Mouse (Mus musculus): ENCODE measurements around the gene Cmtr2. TPM values are rescaled to one million over a fixed set of nuclear protein-coding genes. Genes with fewer than 3 reads are reported as not detected.

The Cmtr2 gene
- polyA plus RNA-seq, 1 experiment from 2014 or later, result 8.5 TPM

DNA sequence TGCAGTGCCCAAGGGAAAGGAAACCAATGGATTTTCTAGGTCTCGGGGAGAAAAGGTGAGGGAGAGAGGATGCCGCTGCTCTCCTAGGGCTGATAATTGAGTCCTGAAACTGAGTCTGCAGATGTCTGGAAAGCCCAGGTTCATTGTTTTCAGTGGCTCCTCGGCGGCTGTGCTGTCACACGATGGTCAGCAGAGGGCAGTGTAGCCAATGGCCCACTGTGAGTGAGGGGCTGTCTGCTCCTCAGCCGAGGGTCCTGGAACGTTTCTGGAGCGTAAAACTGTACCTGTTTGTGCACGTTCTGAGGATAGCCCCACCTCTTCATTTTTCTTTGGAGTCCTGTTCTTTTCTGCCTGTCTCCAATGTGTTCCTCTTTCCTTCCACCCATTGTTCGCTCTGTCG lies 13.7 kb upstream of the Cmtr2 start:
- Histone ChIP-seq H3K36me3 (no peaks in the 10 kb centered on the region), H3K4me1 (no peaks in the 10 kb centered on the region), H3K9me3 (no peaks in the 10 kb centered on the region), H3K27ac (no peak overlapping the region), H3K9ac (no peak overlapping the region), H3K27me3 (no peaks in the 10 kb centered on the region), H3K4me3 (no peak overlapping the region), H3K4me2 (no peak overlapping the region)
- 25% methylated on average over 11 of the region's 11 CpGs for WGBS
- ATAC-seq (ENCODE audit: insufficient number of reproducible peaks, low FRiP score, low TSS enrichment, low read depth), result no peak

DNA sequence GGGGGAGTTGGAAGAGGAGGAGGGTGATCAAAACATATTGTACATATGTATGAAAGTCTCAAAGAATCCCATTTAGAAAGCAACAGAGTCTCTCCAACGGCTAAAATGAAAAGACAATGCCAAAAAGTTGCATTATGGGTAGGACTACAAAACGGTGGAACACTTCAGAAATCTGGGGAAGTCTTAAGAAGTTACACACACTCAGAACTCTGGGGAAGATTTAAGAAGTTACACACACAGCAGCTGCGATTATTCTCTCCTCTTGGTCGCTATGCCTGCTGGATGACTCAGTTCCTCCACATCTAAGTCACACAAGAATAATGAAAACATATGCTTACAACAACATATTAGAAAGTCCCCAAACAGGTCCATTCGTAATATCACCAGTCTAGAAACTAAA lies 788 bp downstream of the Cmtr2 start:
- H3K9ac ChIP-seq, result no peak overlapping the region
- H3K4me3 ChIP-seq, result no peak overlapping the region
- H3K4me2 ChIP-seq, result no peak overlapping the region
- ATAC-seq (ENCODE audit: insufficient number of reproducible peaks, low FRiP score, low TSS enrichment, low read depth), result no peak
- no peak overlapping the region for H3K27ac ChIP-seq
- H3K27me3 ChIP-seq, result no peaks in the 10 kb centered on the region
- H3K9me3 ChIP-seq, result no peaks in the 10 kb centered on the region
- H3K36me3 ChIP-seq, result peaks cover 4% of the 10 kb centered on the region
- peaks cover 13% of the 10 kb centered on the region for H3K4me1 ChIP-seq
- WGBS, result 76% methylated on average over 5 of the region's 5 CpGs

DNA sequence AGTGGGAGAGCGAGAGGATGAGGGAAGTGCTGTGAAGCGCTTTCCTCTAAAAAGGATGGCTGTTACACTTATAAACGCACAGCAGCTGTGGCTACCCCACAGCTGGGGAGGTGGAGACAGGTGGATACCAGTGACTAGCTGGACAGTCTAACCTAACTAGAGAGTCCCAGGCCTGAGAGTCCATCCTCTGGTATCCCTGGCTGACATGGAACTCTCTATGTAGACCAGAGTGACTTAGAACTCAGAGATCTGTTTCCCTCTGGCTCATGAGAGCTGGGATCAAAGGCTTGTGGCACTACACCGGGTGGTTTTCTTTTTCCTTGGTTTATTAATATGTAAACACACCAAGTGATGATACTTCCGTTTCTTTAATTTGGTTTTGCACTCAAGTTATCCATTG lies 1.7 kb downstream of the Cmtr2 start:
- Histone ChIP-seq H3K27me3 (no peaks in the 10 kb centered on the region), H3K9me3 (no peaks in the 10 kb centered on the region), H3K4me1 (peaks cover 13% of the 10 kb centered on the region), H3K4me3 (peak overlapping the region; percentile 65), H3K36me3 (peaks cover 14% of the 10 kb centered on the region), H3K9ac (no peak overlapping the region), H3K27ac (no peak overlapping the region), H3K4me2 (peak overlapping the region; percentile 68)
- ATAC-seq (ENCODE audit: insufficient number of reproducible peaks, low FRiP score, low TSS enrichment, low read depth), result no peak
- WGBS, result 26% methylated on average over 5 of the region's 5 CpGs

DNA sequence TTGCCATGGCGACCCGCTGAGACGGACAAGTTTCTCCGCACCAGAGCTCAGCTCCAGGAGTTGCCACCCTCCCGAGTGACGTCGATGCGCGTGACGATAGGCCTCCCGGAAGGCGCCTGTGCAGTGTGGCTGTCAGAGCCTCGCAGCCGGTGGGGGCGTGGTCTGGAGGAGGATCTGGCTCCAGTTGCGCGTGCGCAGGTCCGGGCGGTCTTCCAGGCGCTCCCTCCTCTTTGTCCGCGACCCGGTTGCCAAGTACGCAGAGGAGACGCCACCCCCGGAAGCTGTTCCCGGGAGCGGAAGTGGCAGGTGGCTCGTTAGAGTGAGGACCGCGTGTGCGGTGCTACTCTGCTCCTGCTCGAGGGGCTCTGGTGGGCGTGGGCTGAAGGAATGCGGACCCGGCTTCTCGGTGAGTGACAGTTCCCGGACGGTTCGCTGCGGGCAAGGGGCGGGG lies 2.2 kb downstream of the Cmtr2 start:
- Histone ChIP-seq H3K36me3 (peaks cover 19% of the 10 kb centered on the region), H3K27me3 (no peaks in the 10 kb centered on the region), H3K4me2 (peak overlapping the region; percentile 68), H3K4me1 (peaks cover 13% of the 10 kb centered on the region), H3K4me3 (peak overlapping the region; percentile 65), H3K9me3 (no peaks in the 10 kb centered on the region), H3K9ac (peak overlapping the region; percentile 31; the same call in 1 of the 2 replicates), H3K27ac (peak overlapping the region; percentile 39; the same call in 1 of the 2 replicates)
- under 1% methylated on average over 43 of the region's 43 CpGs for WGBS
- ATAC-seq (ENCODE audit: insufficient number of reproducible peaks, low FRiP score, low TSS enrichment, low read depth), result peak; percentile 98

DNA sequence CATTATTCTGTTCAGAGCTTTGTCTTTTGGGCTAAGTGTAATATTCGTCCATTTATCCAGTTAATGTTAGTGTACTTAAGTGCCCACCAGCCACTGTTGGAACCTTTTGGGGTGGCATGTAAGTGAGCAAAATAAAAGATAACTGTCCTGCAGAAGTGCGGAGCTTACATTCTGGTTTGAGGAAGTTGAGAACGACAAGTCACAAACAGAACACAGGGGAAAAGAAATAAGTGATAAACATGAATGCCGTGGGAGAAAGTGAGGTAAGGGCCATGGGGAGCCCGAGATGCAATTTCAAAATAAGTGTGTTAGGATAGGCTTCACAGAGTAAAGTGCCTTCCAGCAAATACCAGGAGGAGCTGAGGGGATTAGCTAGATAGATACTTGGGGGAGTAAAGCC lies 3.0 kb downstream of the Cmtr2 start:
- H3K4me1 ChIP-seq, result peaks cover 13% of the 10 kb centered on the region
- peaks cover 24% of the 10 kb centered on the region for H3K36me3 ChIP-seq
- H3K4me3 ChIP-seq, result peak overlapping the region; percentile 65
- no peak overlapping the region for H3K9ac ChIP-seq
- H3K9me3 ChIP-seq, result no peaks in the 10 kb centered on the region
- no peaks in the 10 kb centered on the region for H3K27me3 ChIP-seq
- no peak overlapping the region for H3K27ac ChIP-seq
- WGBS, result 65% methylated on average over 5 of the region's 5 CpGs
- no peak for ATAC-seq (ENCODE audit: insufficient number of reproducible peaks, low FRiP score, low TSS enrichment, low read depth)
- peak overlapping the region; percentile 68 for H3K4me2 ChIP-seq

DNA sequence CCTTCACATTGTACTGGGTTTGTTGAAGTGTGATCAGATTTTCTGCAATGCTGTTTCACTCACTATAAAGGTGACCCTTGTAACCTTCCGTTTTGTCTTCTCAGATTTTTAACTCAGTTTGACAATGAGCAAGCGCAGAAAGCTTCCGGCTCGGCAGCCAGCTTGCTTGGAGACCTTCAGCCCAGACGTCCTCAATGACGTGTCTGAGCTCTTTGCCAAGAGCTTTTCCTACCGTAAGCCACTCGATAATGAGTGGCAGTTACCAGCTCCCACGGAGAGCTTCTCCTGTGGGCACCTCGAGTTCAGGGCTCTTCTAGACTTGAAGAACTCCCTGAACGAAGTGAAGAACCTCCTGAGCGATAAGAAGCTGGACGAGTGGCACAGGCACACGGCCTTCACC lies 5.5 kb downstream of the Cmtr2 start:
- H3K4me1 ChIP-seq, result peaks cover 13% of the 10 kb centered on the region
- H3K27me3 ChIP-seq, result no peaks in the 10 kb centered on the region
- no peaks in the 10 kb centered on the region for H3K9me3 ChIP-seq
- no peak overlapping the region for H3K27ac ChIP-seq
- no peak overlapping the region for H3K9ac ChIP-seq
- ATAC-seq (ENCODE audit: insufficient number of reproducible peaks, low FRiP score, low TSS enrichment, low read depth), result no peak
- no peak overlapping the region for H3K4me2 ChIP-seq
- WGBS, result 92% methylated on average over 14 of the region's 14 CpGs
- H3K36me3 ChIP-seq, result peaks cover 24% of the 10 kb centered on the region
- no peak overlapping the region for H3K4me3 ChIP-seq

DNA sequence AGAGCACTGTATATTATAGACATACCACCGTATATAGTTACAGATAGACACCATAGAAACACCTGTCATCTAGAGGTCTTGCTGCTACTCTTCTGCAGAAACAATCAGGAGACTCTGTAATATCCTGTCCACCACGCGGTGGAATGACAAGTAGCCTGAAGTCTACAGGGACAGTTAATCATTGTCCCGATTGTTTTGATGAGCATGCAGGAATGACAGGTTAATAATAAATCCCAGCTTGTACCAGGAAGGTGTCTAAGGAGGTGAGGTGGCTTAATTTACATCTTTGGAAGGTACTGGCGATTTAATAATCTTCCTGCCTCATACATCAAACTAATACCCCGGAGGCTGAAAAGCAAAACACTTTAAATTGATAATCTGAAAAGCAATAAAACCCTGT lies 15.3 kb downstream of the Cmtr2 start:
- H3K9ac ChIP-seq, result no peak overlapping the region
- H3K4me2 ChIP-seq, result no peak overlapping the region
- no peaks in the 10 kb centered on the region for H3K4me1 ChIP-seq
- H3K4me3 ChIP-seq, result no peak overlapping the region
- 57% methylated on average over 6 of the region's 6 CpGs for WGBS
- no peak overlapping the region for H3K27ac ChIP-seq
- no peaks in the 10 kb centered on the region for H3K36me3 ChIP-seq
- no peaks in the 10 kb centered on the region for H3K27me3 ChIP-seq
- ATAC-seq (ENCODE audit: insufficient number of reproducible peaks, low FRiP score, low TSS enrichment, low read depth), result no peak
- no peaks in the 10 kb centered on the region for H3K9me3 ChIP-seq

DNA sequence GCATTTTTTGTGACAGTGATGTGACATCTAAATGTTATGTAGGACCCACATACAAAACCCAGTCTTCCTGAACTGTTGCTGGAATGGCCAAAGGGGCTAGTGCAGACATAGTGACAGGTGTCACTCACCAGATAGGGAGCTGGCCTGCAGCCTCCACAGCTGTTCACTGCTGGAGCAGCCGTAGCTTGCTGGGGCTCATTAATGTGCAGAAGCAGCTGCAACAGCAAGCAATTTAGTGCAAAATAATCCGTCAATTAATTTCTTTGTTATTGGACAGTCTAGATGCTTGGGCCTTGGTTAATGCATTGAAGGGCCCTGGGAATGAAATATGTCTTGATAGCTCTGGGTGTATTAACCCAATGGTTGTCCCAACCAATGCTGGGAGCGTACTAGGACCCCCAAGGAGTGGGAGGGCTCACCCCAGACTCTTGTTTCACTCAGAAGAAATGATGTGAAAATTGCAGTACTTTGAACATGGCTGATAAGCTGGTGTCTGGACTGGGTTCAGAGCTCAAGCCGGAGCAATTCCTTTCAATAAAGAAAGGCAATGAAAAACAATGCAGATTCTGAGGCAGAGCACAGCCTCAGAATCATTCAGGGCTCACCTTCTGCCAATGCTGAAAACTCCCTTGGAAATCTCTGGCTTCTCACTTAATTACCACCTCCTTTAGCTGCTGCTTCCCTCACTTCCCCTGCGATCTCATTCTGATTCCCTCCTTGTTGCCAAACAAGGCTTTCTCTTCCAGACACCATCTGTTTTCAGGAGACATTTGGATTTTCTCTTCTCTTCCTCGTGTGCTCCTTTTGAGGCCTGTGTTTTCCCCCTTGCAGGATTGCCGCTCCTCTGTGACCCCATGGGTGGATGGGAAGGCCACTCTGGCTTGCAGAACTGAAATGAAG lies 27.1 kb downstream of the Cmtr2 start:
- no peak for ATAC-seq (ENCODE audit: insufficient number of reproducible peaks, low FRiP score, low TSS enrichment, low read depth)
- 44% methylated on average over 7 of the region's 7 CpGs for WGBS

DNA sequence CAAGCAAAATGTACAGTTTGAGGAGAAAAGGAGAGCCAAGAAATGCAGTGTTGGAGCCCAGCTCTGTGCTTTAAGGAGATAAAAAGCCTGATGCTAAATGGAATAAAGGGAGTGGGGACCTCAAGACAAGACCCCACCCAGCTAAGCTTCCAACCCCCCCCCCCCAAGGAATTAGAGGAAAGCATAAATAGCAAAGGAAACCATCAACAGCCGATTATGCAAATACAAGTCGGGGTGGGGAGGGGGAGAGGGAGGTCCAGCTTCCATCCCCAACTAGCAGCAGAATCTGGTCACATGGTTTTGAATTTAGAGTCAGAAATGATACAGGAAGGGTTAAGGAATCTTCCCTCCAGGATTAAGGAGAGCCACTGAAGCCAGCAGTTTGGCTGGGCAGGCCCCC lies 29.1 kb downstream of the Cmtr2 start:
- 57% methylated on average over 2 of the region's 2 CpGs for WGBS
- H3K4me3 ChIP-seq, result no peak overlapping the region
- no peak overlapping the region for H3K4me2 ChIP-seq
- H3K27ac ChIP-seq, result no peak overlapping the region
- H3K9ac ChIP-seq, result no peak overlapping the region
- no peaks in the 10 kb centered on the region for H3K4me1 ChIP-seq
- no peaks in the 10 kb centered on the region for H3K27me3 ChIP-seq
- H3K9me3 ChIP-seq, result no peaks in the 10 kb centered on the region
- no peaks in the 10 kb centered on the region for H3K36me3 ChIP-seq
- ATAC-seq (ENCODE audit: insufficient number of reproducible peaks, low FRiP score, low TSS enrichment, low read depth), result no peak

More for the DNA sequence above, 27.1 kb downstream of the Cmtr2 start:
- Histone ChIP-seq H3K9me3 (no peaks in the 10 kb centered on the region), H3K27me3 (no peaks in the 10 kb centered on the region), H3K4me3 (no peak overlapping the region), H3K4me2 (no peak overlapping the region), H3K27ac (no peak overlapping the region), H3K9ac (no peak overlapping the region), H3K36me3 (no peaks in the 10 kb centered on the region), H3K4me1 (no peaks in the 10 kb centered on the region)

DNA sequence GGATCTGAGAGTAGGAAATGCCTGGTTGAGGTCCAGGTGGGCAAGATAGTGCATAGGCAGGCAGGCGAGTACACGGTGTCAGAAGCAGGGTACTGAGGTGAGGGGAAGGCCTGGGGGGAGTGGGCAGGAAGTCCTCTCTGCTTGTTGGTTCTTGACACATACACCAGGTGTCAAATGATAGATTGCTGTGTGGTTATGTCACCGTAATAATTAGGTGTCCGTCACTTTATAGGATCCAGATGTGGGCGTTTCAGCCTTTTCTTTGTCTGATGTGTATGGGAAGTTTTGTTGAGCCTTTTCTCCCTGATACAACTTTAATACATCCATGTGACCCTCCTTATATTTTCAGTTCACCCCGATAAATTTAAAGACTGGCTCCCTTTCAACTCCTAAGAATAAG lies 31.8 kb downstream of the Cmtr2 start:
- no peak overlapping the region for H3K4me3 ChIP-seq
- no peaks in the 10 kb centered on the region for H3K36me3 ChIP-seq
- H3K9ac ChIP-seq, result no peak overlapping the region
- ATAC-seq (ENCODE audit: insufficient number of reproducible peaks, low FRiP score, low TSS enrichment, low read depth), result no peak
- no peak overlapping the region for H3K27ac ChIP-seq
- no peak overlapping the region for H3K4me2 ChIP-seq
- H3K27me3 ChIP-seq, result no peaks in the 10 kb centered on the region
- no peaks in the 10 kb centered on the region for H3K4me1 ChIP-seq
- WGBS, result 22% methylated on average over 6 of the region's 6 CpGs
- no peaks in the 10 kb centered on the region for H3K9me3 ChIP-seq

DNA sequence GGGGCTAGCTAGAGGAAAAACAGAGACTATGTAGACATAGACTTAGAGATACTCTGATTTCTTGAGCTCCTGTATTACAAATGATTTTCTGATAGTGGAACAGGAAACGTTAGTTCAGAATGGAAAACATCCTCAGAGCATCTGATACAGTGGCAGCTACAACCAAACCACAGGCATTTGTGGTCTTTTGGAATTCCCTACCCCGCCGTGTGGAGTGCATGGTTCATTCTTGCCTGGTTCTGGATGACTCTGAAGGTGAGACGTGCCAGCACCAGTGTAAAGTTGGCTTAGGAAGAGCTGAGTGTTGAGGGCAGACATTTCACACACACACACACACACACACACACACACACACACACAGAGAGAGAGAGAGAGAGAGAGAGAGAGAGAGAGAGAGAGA lies 38.5 kb downstream of the Cmtr2 start:
- Histone ChIP-seq H3K4me3 (no peak overlapping the region), H3K9me3 (no peaks in the 10 kb centered on the region), H3K36me3 (no peaks in the 10 kb centered on the region), H3K4me2 (no peak overlapping the region), H3K9ac (no peak overlapping the region), H3K27ac (no peak overlapping the region), H3K4me1 (no peaks in the 10 kb centered on the region), H3K27me3 (no peaks in the 10 kb centered on the region)
- WGBS, result 67% methylated on average over 4 of the region's 4 CpGs
- ATAC-seq (ENCODE audit: insufficient number of reproducible peaks, low FRiP score, low TSS enrichment, low read depth), result no peak

DNA sequence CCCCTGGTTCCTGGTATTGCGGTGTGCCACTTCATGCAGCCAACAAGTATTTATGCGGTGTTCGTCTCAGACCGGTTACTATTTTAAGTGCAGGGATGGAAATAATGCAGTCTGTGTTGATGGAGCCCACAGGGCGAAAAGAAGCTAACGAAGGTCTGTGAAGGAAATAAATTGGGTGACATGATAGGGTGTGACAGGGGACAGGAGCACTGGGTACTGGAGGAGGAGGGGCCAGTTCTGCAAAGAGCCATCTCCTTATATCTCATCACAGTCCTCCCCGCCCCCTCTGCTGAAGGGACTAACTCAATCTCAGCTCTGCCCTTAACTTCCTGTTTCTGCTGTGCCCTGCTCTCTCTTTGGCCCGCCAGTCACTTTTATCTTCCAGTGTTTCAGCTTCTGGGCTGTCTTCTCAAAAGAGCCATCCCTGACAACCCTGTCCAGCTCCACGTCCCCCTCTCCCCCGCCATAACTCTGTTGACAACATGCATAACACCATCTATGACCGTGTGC lies 50.4 kb downstream of the Cmtr2 start:
- no peaks in the 10 kb centered on the region for H3K36me3 ChIP-seq
- no peaks in the 10 kb centered on the region for H3K27me3 ChIP-seq
- no peak overlapping the region for H3K4me2 ChIP-seq
- H3K9me3 ChIP-seq, result no peaks in the 10 kb centered on the region
- H3K9ac ChIP-seq, result no peak overlapping the region
- no peak overlapping the region for H3K27ac ChIP-seq
- H3K4me1 ChIP-seq, result peaks cover 12% of the 10 kb centered on the region
- ATAC-seq (ENCODE audit: insufficient number of reproducible peaks, low FRiP score, low TSS enrichment, low read depth), result no peak
- H3K4me3 ChIP-seq, result no peak overlapping the region
- WGBS, result 57% methylated on average over 11 of the region's 11 CpGs

All from limb, embryonic 15.5 days (tissue).